Mouse (Mus musculus) intestine, postnatal 0 days (tissue): Measurements from ENCODE around the gene Bag1. TPM values are rescaled to one million over a fixed set of nuclear protein-coding genes. Genes with fewer than 3 reads are reported as not detected.

ENCODE experiments used
- ATAC-seq: fragments of 200-750 bp; cut with Nextera tagmentation; 2 replicates; pipeline ENCODE4 v1.8.0; 2017; ENCODE audit warnings: mild to moderate bottlenecking, moderate TSS enrichment, moderate library complexity
- H3K27ac ChIP-seq: fragments of 300-500 bp; sonication (generic); 2 replicates; pipeline ENCODE4 v1.5.1; 2014; ENCODE audit warnings: mild to moderate bottlenecking, low read depth, low read length, moderate library complexity
- H3K27me3 ChIP-seq: fragments of 300-500 bp; sonication (generic); replicated peaks from 2 replicates; pipeline ENCODE4 v1.6.1; 2014; ENCODE audit warnings: low read length, mixed read lengths; ENCODE audit not compliant: control insufficient read depth, insufficient read depth
- H3K36me3 ChIP-seq: fragments of 300-500 bp; sonication (generic); 2 replicates; pipeline ENCODE4 v1.6.1; 2014; ENCODE audit warnings: mild to moderate bottlenecking, moderate library complexity; ENCODE audit not compliant: control insufficient read depth, insufficient read depth
- H3K4me1 ChIP-seq: fragments of 300-500 bp; sonication (generic); replicated peaks from 2 replicates; pipeline ENCODE4 v1.6.1; 2014; ENCODE audit warnings: antibody characterized with exemption, low read length, mixed read lengths; ENCODE audit not compliant: control insufficient read depth, insufficient read depth
- H3K4me2 ChIP-seq: fragments of 300-500 bp; sonication (generic); replicated peaks from 2 replicates; pipeline ENCODE4 v1.6.1; 2014; ENCODE audit warnings: low read depth, mild to moderate bottlenecking, moderate library complexity
- H3K4me3 ChIP-seq: fragments of 300-500 bp; sonication (generic); 2 replicates; pipeline ENCODE4 v1.5.1; 2014; ENCODE audit warnings: low read depth, low read length
- H3K9ac ChIP-seq: fragments of 300-500 bp; sonication (generic); 2 replicates; pipeline ENCODE4 v1.6.1; 2014; ENCODE audit warnings: mild to moderate bottlenecking, low read depth, low read length
- H3K9me3 ChIP-seq: fragments of 300-500 bp; sonication (generic); 2 replicates; pipeline ENCODE4 v1.6.1; 2016; ENCODE audit warnings: mixed run types; ENCODE audit not compliant: control insufficient read depth
- CTCF ChIP-seq: sonication (generic); IDR thresholded peaks from 2 replicates; pipeline ENCODE4 v1.5.1; 2016; ENCODE audit warnings: low read depth, mild to moderate bottlenecking, control low read depth, antibody characterized with exemption, moderate library complexity
- WGBS: fragments of 180-500 bp; shearing (Covaris S2); extraction: QIAGEN DNeasy Blood & Tissue Kit; methylation state at CpG from one replicate; pipeline ENCODE4 v1.1.7; 2014; 5-methylcytosine and 5-hydroxymethylcytosine counted together
- polyA plus RNA-seq: library from polyadenylated mRNA; unstranded; fragments of >200 nt; fragmentation: Nextera tagmentation; extraction: Ambion mirVana; gene quantifications from 2 replicates; pipeline ENCODE4 v1.2.1, GENCODE M21; 2015

The Bag1 gene
- polyA plus RNA-seq, 1 experiment from 2014 or later = 138 TPM

DNA sequence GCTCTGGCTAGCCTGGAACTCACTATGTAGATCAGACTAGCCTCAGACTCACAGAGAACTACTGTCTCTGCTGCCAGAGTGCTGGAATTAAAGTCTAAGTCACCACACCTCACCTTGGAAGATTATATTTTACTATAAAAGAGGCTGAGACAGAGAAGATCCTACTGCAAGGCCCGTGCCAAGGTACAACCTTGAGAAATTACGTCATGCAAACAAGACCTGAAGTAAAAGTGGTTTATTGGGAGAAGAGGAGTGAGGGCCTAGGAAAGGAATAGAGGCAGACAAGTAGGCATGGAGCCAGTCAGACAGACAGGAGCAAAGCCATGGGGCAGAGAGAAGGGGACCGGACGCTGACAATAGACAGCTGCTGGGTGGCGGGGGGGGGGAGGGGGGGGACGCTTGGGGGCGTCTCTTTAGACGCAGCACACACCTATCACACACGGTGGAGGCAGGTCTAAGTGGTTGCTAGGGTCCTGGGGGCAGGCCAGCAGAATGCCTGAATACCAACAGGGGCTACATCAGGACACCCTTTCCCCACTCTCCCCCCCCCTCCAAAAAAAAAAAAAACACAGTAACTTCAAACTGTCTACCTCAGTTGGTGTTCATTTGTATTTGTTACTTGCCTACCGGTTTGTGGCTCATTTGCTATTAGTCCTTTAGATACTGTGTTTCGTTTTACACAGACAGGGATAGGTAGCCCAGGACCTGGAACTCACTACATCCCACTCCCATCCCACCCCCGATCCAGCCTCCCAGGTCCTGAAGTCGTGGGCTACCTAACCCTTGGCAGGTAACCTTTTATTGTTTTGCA, 21.9 kb upstream of the Bag1 start:
- Histone ChIP-seq H3K9ac (peak overlapping the region; percentile 85), H3K36me3 (peaks cover 14% of the 10 kb centered on the region), H3K9me3 (no peaks in the 10 kb centered on the region), H3K4me1 (0 out of 2 replicates have a peak, but pooled peaks cover 6% of the 10 kb centered on the region), H3K27me3 (no peaks in the 10 kb centered on the region), H3K4me3 (peak overlapping the region; percentile 98), H3K4me2 (peak overlapping the region; percentile 79), H3K27ac (peak overlapping the region; percentile 98)
- 10% methylated on average over 9 of the region's 13 CpGs for WGBS
- peak; percentile 21; the same call in 1 of the 2 replicates for ATAC-seq
- no peak for TF ChIP-seq CTCF

DNA sequence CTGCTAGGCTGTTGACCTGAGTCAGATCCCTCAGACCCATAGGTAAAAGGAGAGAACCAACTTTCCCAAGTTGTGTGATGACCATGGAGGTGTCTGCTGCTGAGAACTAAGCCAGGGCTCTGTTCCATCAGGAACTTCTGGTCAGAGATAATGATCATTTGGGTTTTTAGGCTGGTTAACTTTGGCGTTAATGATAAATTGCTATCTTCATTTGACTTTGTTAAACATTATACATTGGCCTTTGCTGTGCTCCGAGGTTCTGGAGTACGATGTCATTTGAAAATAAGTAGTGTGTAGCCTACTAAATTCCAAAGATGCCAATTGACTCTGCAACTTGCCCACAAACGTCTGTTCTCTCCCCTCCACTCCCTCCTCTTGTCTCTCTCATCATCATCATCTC, 21.1 kb upstream of the Bag1 start:
- 35% methylated on average over 4 of the region's 4 CpGs for WGBS
- Histone ChIP-seq H3K9ac (no peak overlapping the region), H3K4me2 (no peak overlapping the region)

DNA sequence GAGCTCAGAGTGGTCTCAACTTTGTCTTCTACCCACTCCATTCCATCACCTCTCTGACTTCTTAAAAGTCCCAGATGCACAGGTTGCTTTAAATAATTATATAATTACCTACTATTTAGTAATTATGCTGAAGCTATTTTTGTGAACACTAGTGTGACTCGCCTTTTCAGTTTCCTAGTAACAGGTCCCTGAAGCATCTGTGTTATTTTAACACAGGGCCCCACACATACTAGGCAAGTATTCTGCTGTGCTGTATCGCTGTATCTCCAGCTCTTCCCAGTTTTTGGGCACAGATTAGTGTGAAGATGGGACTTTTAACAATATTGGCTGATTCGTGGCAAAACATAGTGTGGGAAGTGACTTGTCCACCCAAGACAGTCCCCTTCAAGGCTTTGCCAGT, 15.4 kb upstream of the Bag1 start:
- TF ChIP-seq CTCF = no peak
- WGBS = 93% methylated on average over 3 of the region's 3 CpGs
- H3K27ac ChIP-seq = no peak overlapping the region
- H3K36me3 ChIP-seq = peaks cover 70% of the 10 kb centered on the region
- H3K4me1 ChIP-seq = no peaks in the 10 kb centered on the region
- no peak overlapping the region for H3K4me2 ChIP-seq
- H3K9me3 ChIP-seq = no peaks in the 10 kb centered on the region
- no peak overlapping the region for H3K4me3 ChIP-seq
- H3K27me3 ChIP-seq = no peaks in the 10 kb centered on the region
- H3K9ac ChIP-seq = no peak overlapping the region
- no peak for ATAC-seq

More for the DNA sequence above, 21.1 kb upstream of the Bag1 start:
- peak overlapping the region; percentile 98; the same call in 1 of the 2 replicates for H3K27ac ChIP-seq
- no peak overlapping the region for H3K4me3 ChIP-seq
- ATAC-seq = no peak
- H3K9me3 ChIP-seq = no peaks in the 10 kb centered on the region
- no peaks in the 10 kb centered on the region for H3K27me3 ChIP-seq
- no peak for TF ChIP-seq CTCF
- H3K36me3 ChIP-seq = peaks cover 18% of the 10 kb centered on the region
- H3K4me1 ChIP-seq = 0 out of 2 replicates have a peak, but pooled peaks cover 6% of the 10 kb centered on the region

DNA sequence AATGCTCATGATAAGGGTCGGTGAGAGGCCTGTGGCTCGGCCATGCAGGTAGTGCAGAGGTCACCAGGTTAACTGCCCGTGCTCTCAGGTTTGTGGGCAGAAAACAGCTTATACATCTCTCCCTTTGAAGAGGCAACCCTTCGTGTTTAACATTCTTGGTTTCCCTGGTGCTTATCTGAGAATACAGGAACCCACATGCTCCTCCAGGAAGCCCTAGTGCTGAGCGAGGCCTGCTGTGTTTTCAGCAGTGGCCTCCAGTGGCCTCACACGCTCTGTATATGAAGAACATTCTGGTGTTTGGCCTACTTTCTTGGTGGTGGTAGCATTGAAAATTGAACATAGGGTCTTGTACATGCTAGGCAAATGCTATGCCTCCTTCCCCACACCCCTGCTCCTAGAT, 7.8 kb upstream of the Bag1 start:
- 78% methylated on average over 6 of the region's 6 CpGs for WGBS
- Histone ChIP-seq H3K4me1 (no peaks in the 10 kb centered on the region), H3K27me3 (no peaks in the 10 kb centered on the region), H3K4me2 (no peak overlapping the region), H3K27ac (no peak overlapping the region), H3K9ac (no peak overlapping the region), H3K9me3 (no peaks in the 10 kb centered on the region), H3K36me3 (peaks cover 85% of the 10 kb centered on the region), H3K4me3 (no peak overlapping the region)
- no peak for ATAC-seq
- no peak for TF ChIP-seq CTCF

DNA sequence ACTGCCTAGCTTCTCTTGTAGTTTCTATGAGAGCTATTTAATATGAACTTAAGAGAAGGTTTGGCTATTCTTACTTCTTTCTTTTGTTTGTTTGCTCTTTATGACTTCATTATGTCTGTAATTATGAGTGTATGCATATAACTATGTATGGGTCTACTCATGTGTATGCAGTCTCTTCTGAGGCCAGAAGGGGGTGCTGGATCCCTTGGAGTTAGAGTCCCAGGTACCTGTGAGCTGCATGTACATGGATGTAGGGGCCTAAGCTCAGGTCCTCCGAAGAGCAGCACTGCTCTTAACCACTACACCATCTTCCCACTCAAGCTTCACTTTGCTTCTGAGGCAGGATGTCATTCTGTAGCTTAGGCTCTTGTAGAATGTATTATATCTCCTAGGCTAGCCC, 5.4 kb upstream of the Bag1 start:
- H3K27me3 ChIP-seq = no peaks in the 10 kb centered on the region
- ATAC-seq = no peak
- no peak overlapping the region for H3K9ac ChIP-seq
- no peak overlapping the region for H3K4me3 ChIP-seq
- peaks cover 5% of the 10 kb centered on the region; the same call in 1 of the 2 replicates for H3K4me1 ChIP-seq
- 88% methylated on average over 1 of the region's 1 CpGs for WGBS
- H3K9me3 ChIP-seq = no peaks in the 10 kb centered on the region
- H3K4me2 ChIP-seq = no peak overlapping the region
- peaks cover 68% of the 10 kb centered on the region for H3K36me3 ChIP-seq
- H3K27ac ChIP-seq = no peak overlapping the region
- TF ChIP-seq CTCF = peak; percentile 65

DNA sequence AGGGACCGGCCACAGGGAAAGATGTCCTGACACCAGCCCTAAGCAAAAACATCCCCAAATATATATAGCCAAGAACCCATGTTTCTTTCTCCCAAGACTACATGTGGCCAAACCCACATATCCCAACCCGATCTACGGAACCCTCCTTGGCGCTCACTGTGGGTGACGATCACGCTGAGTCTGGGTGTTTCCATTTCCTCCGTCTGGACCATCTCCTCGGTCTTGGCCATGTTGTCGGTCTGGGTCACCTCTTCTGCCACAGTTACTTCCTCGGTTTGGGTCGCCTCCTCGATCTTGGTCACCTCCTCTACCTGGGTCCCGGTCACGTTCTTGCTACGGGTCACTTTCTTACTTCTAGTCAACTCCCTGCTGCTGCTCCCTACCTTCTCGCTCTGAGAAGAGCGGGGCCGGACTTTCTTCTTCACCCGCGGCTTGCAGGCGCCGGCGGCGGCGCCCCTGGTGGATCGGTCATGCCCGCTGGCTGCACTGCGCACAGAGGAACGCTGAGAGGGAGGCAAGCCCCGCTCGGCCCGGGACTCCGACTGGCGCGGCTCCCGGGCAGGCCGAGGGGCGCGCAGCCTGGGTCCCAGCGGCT, 432 bp downstream of the Bag1 start:
- H3K9ac ChIP-seq = peak overlapping the region; percentile 87
- H3K27me3 ChIP-seq = no peaks in the 10 kb centered on the region
- no peaks in the 10 kb centered on the region for H3K9me3 ChIP-seq
- H3K27ac ChIP-seq = peak overlapping the region; percentile 83
- under 1% methylated on average over 40 of the region's 40 CpGs for WGBS
- peak; percentile 28 for ATAC-seq
- H3K4me1 ChIP-seq = peaks cover 8% of the 10 kb centered on the region; the same call in 1 of the 2 replicates
- H3K4me3 ChIP-seq = peak overlapping the region; percentile 81
- TF ChIP-seq CTCF = peak; percentile 48
- peaks cover 30% of the 10 kb centered on the region for H3K36me3 ChIP-seq
- H3K4me2 ChIP-seq = peak overlapping the region; percentile 75
